Mouse (Mus musculus): ENCODE results near the gene Ank2. TPM values are rescaled to one million over a fixed set of nuclear protein-coding genes. Genes with fewer than 3 reads are reported as not detected.

Ank2 gene
- polyA plus RNA-seq, 1 experiment from 2014 or later = 40.4 TPM

GRCm38 (mm10) chr3:127320311-127320710 is 178.8 kb downstream of the Ank2 start:
- no peaks in the 10 kb centered on the region for H3K27me3 ChIP-seq (ENCODE audit: low read depth, poor library complexity, severe bottlenecking)
- H3K9me3 ChIP-seq (replicated peaks) = no peaks in the 10 kb centered on the region
- H3K4me1 ChIP-seq = no peaks in the 10 kb centered on the region
- WGBS = 91% methylated on average over 8 of the region's 8 CpGs
- H3K36me3 ChIP-seq = no peaks in the 10 kb centered on the region
- no peak for DNase-seq (ENCODE audit: low spot score)
- H3K27ac ChIP-seq (replicated peaks) = no peak overlapping the region
- no peak overlapping the region for H3K4me3 ChIP-seq

GRCm38 (mm10) chr3:127317641-127318040 is 181.5 kb downstream of the Ank2 start:
- 90% methylated on average over 6 of the region's 6 CpGs for WGBS
- H3K4me3 ChIP-seq = no peak overlapping the region
- no peaks in the 10 kb centered on the region for H3K4me1 ChIP-seq
- H3K27me3 ChIP-seq (ENCODE audit: low read depth, poor library complexity, severe bottlenecking) = no peaks in the 10 kb centered on the region
- DNase-seq (ENCODE audit: low spot score) = no peak
- no peak overlapping the region for H3K27ac ChIP-seq (replicated peaks)
- no peaks in the 10 kb centered on the region for H3K9me3 ChIP-seq (replicated peaks)
- H3K36me3 ChIP-seq = no peaks in the 10 kb centered on the region

- Histone ChIP-seq H3K4me1 (no peaks in the 10 kb centered on the region), H3K36me3 (no peaks in the 10 kb centered on the region), H3K9me3 (replicated peaks) (no peaks in the 10 kb centered on the region), H3K4me3 (no peak overlapping the region), H3K27ac (replicated peaks) (no peak overlapping the region), H3K27me3 (ENCODE audit: low read depth, poor library complexity, severe bottlenecking) (no peaks in the 10 kb centered on the region)
- no peak for DNase-seq (ENCODE audit: low spot score)
- 98% methylated on average over 2 of the region's 2 CpGs for WGBS
These were observed 182.4 kb downstream of the Ank2 start for GRCm38 (mm10) chr3:127316717-127317116.

GRCm38 (mm10) chr3:127311521-127311920 is 187.6 kb downstream of the Ank2 start:
- WGBS = 93% methylated on average over 6 of the region's 6 CpGs
- Histone ChIP-seq H3K27me3 (ENCODE audit: low read depth, poor library complexity, severe bottlenecking) (no peaks in the 10 kb centered on the region), H3K4me1 (no peaks in the 10 kb centered on the region), H3K27ac (replicated peaks) (no peak overlapping the region), H3K9me3 (replicated peaks) (no peaks in the 10 kb centered on the region), H3K4me3 (no peak overlapping the region), H3K36me3 (no peaks in the 10 kb centered on the region)
- DNase-seq (ENCODE audit: low spot score) = no peak

GRCm38 (mm10) chr3:127310079-127310478 is 189.1 kb downstream of the Ank2 start:
- DNase-seq (ENCODE audit: low spot score) = no peak
- Histone ChIP-seq H3K36me3 (no peaks in the 10 kb centered on the region), H3K4me1 (no peaks in the 10 kb centered on the region), H3K9me3 (replicated peaks) (no peaks in the 10 kb centered on the region), H3K27ac (replicated peaks) (no peak overlapping the region), H3K4me3 (no peak overlapping the region), H3K27me3 (ENCODE audit: low read depth, poor library complexity, severe bottlenecking) (no peaks in the 10 kb centered on the region)
- WGBS = 91% methylated on average over 3 of the region's 3 CpGs

GRCm38 (mm10) chr3:127303957-127304553 is 195.1 kb downstream of the Ank2 start:
- Histone ChIP-seq H3K4me3 (no peak overlapping the region), H3K36me3 (no peaks in the 10 kb centered on the region), H3K27ac (replicated peaks) (no peak overlapping the region), H3K27me3 (ENCODE audit: low read depth, poor library complexity, severe bottlenecking) (no peaks in the 10 kb centered on the region), H3K9me3 (replicated peaks) (no peaks in the 10 kb centered on the region), H3K4me1 (peaks cover 21% of the 10 kb centered on the region)
- DNase-seq (ENCODE audit: low spot score) = no peak
- WGBS = 37% methylated on average over 6 of the region's 6 CpGs

- WGBS = 76% methylated on average over 4 of the region's 4 CpGs
- Histone ChIP-seq H3K27ac (replicated peaks) (no peak overlapping the region), H3K9me3 (replicated peaks) (no peaks in the 10 kb centered on the region), H3K4me1 (peaks cover 21% of the 10 kb centered on the region), H3K27me3 (ENCODE audit: low read depth, poor library complexity, severe bottlenecking) (no peaks in the 10 kb centered on the region), H3K4me3 (no peak overlapping the region), H3K36me3 (no peaks in the 10 kb centered on the region)
- no peak for DNase-seq (ENCODE audit: low spot score)
These were observed 196.1 kb downstream of the Ank2 start for GRCm38 (mm10) chr3:127303041-127303440.

- DNase-seq (ENCODE audit: low spot score) = no peak
- Histone ChIP-seq H3K4me3 (no peak overlapping the region), H3K36me3 (no peaks in the 10 kb centered on the region), H3K4me1 (peaks cover 29% of the 10 kb centered on the region), H3K27me3 (ENCODE audit: low read depth, poor library complexity, severe bottlenecking) (no peaks in the 10 kb centered on the region), H3K9me3 (replicated peaks) (no peaks in the 10 kb centered on the region), H3K27ac (replicated peaks) (peak overlapping the region; percentile 53)
These were observed 198.4 kb downstream of the Ank2 start for GRCm38 (mm10) chr3:127300790-127301189.

GRCm38 (mm10) chr3:127295921-127296320 is 203.2 kb downstream of the Ank2 start:
- 84% methylated on average over 6 of the region's 6 CpGs for WGBS
- no peaks in the 10 kb centered on the region for H3K9me3 ChIP-seq (replicated peaks)
- H3K4me1 ChIP-seq = peaks cover 44% of the 10 kb centered on the region
- H3K27ac ChIP-seq (replicated peaks) = peak overlapping the region; percentile 85
- H3K36me3 ChIP-seq = no peaks in the 10 kb centered on the region
- no peaks in the 10 kb centered on the region for H3K27me3 ChIP-seq (ENCODE audit: low read depth, poor library complexity, severe bottlenecking)
- DNase-seq (ENCODE audit: low spot score) = no peak
- H3K4me3 ChIP-seq = no peak overlapping the region

GRCm38 (mm10) chr3:127294610-127295349 is 204.4 kb downstream of the Ank2 start:
- Histone ChIP-seq H3K27ac (replicated peaks) (peak overlapping the region; percentile 85), H3K27me3 (ENCODE audit: low read depth, poor library complexity, severe bottlenecking) (no peaks in the 10 kb centered on the region), H3K4me3 (no peak overlapping the region), H3K4me1 (peaks cover 39% of the 10 kb centered on the region), H3K36me3 (no peaks in the 10 kb centered on the region), H3K9me3 (replicated peaks) (no peaks in the 10 kb centered on the region)
- DNase-seq (ENCODE audit: low spot score) = no peak
- 74% methylated on average over 9 of the region's 9 CpGs for WGBS

- no peaks in the 10 kb centered on the region for H3K36me3 ChIP-seq
- H3K9me3 ChIP-seq (replicated peaks) = no peaks in the 10 kb centered on the region
- 37% methylated on average over 14 of the region's 14 CpGs for WGBS
- no peaks in the 10 kb centered on the region for H3K27me3 ChIP-seq (ENCODE audit: low read depth, poor library complexity, severe bottlenecking)
- peak overlapping the region; percentile 85 for H3K27ac ChIP-seq (replicated peaks)
- H3K4me1 ChIP-seq = peaks cover 42% of the 10 kb centered on the region
- 0 out of 2 replicates have a peak overlapping the region, but pooled peaks have one; percentile 4 for H3K4me3 ChIP-seq
- peak; percentile 73 for DNase-seq (ENCODE audit: low spot score)
These were observed 205.1 kb downstream of the Ank2 start for GRCm38 (mm10) chr3:127294079-127294478.

- 0 out of 2 replicates have a peak overlapping the region, but pooled peaks have one; percentile 4 for H3K4me3 ChIP-seq
- DNase-seq (ENCODE audit: low spot score) = no peak
- no peaks in the 10 kb centered on the region for H3K36me3 ChIP-seq
- peaks cover 43% of the 10 kb centered on the region for H3K4me1 ChIP-seq
- H3K9me3 ChIP-seq (replicated peaks) = no peaks in the 10 kb centered on the region
- peak overlapping the region; percentile 85 for H3K27ac ChIP-seq (replicated peaks)
- 74% methylated on average over 9 of the region's 9 CpGs for WGBS
- no peaks in the 10 kb centered on the region for H3K27me3 ChIP-seq (ENCODE audit: low read depth, poor library complexity, severe bottlenecking)
These were observed 205.7 kb downstream of the Ank2 start for GRCm38 (mm10) chr3:127293479-127293874.

- no peaks in the 10 kb centered on the region for H3K27me3 ChIP-seq (ENCODE audit: low read depth, poor library complexity, severe bottlenecking)
- no peaks in the 10 kb centered on the region for H3K36me3 ChIP-seq
- peak overlapping the region; percentile 85 for H3K27ac ChIP-seq (replicated peaks)
- no peak for DNase-seq (ENCODE audit: low spot score)
- WGBS = 89% methylated on average over 10 of the region's 10 CpGs
- H3K9me3 ChIP-seq (replicated peaks) = no peaks in the 10 kb centered on the region
- no peak overlapping the region for H3K4me3 ChIP-seq
- peaks cover 43% of the 10 kb centered on the region for H3K4me1 ChIP-seq
These were observed 206.2 kb downstream of the Ank2 start for GRCm38 (mm10) chr3:127292864-127293478.

Data from midbrain, embryonic 10.5 days (tissue).